Mouse (Mus musculus) ES-E14 (cell line): ENCODE data around the gene C1qtnf4. TPM values are rescaled to one million over a fixed set of nuclear protein-coding genes. Genes with fewer than 3 reads are reported as not detected.
A peak's percentile ranks its signal among the peaks of the same experiment; 100 is the strongest.

Source experiments
- DNase-seq: peaks from one replicate; pipeline ENCODE4 v3.0.0-alpha.2; 2013; ENCODE audit warnings: low read depth, low spot score
- H3K27ac ChIP-seq: 2 replicates; pipeline ENCODE4 v1.5.1; 2012; ENCODE audit warnings: low read depth, mild to moderate bottlenecking, low read length, moderate library complexity, mixed read lengths; ENCODE audit not compliant: poor library complexity, insufficient read depth, severe bottlenecking
- H3K36me3 ChIP-seq: 2 replicates; pipeline ENCODE4 v1.6.1; 2012; ENCODE audit warnings: mild to moderate bottlenecking, low read length, moderate library complexity, mixed read lengths; ENCODE audit not compliant: control insufficient read depth, poor library complexity, insufficient read depth, severe bottlenecking
- H3K4me1 ChIP-seq, 2 experiments: fragments of 150-350 bp in 1 of 2; sonication (generic) in 1 of 2; 2 replicates each; pipeline ENCODE4 v1.6.1; 2012; ENCODE audit warnings: low read length in 2 of 2, mild to moderate bottlenecking in 1 of 2, mixed read lengths in 1 of 2; ENCODE audit not compliant: control insufficient read depth in 2 of 2, insufficient read depth in 2 of 2, poor library complexity in 1 of 2
- H3K4me3 ChIP-seq, 2 experiments: fragments of 150-350 bp in 1 of 2; sonication (generic) in 1 of 2; 2 replicates each; pipeline ENCODE4 v1.5.1; 2012; ENCODE audit warnings: low read length in 2 of 2, low read depth in 1 of 2, mild to moderate bottlenecking in 1 of 2, mixed read lengths in 1 of 2; ENCODE audit not compliant: insufficient read depth in 1 of 2, poor library complexity in 1 of 2, severe bottlenecking in 1 of 2
- H3K9ac ChIP-seq: 2 replicates; pipeline ENCODE4 v1.6.1; 2012; ENCODE audit warnings: low read depth, mild to moderate bottlenecking, low read length, mixed read lengths; ENCODE audit not compliant: poor library complexity, insufficient read depth, severe bottlenecking
- H3K9me3 ChIP-seq: fragments of 150-350 bp; sonication (generic); 2 replicates; pipeline ENCODE4 v1.6.1; 2012; ENCODE audit warnings: low read depth, mild to moderate bottlenecking, low read length; ENCODE audit not compliant: control insufficient read depth, insufficient read depth
- CHD2 ChIP-seq: IDR thresholded peaks from 2 replicates; pipeline ENCODE4 v1.6.1; 2014; ENCODE audit warnings: mild to moderate bottlenecking, low read depth, low read length, inconsistent platforms
- HCFC1 ChIP-seq: IDR thresholded peaks from 2 replicates; pipeline ENCODE4 v1.6.1; 2012; ENCODE audit warnings: low read length, inconsistent platforms, borderline replicate concordance; ENCODE audit not compliant: insufficient read depth
- MAFK ChIP-seq: IDR thresholded peaks from 2 replicates; pipeline ENCODE4 v1.6.1; 2014; ENCODE audit warnings: mild to moderate bottlenecking, low read depth, low read length, inconsistent platforms; ENCODE audit not compliant: insufficient read depth
- ZC3H11A ChIP-seq: IDR thresholded peaks from 2 replicates; pipeline ENCODE4 v1.6.1; 2012; ENCODE audit warnings: low read depth, mild to moderate bottlenecking, inconsistent platforms, low read length, borderline replicate concordance
- ZNF384 ChIP-seq: IDR thresholded peaks from 2 replicates; pipeline ENCODE4 v1.6.1; 2012; ENCODE audit warnings: low read depth, low read length, inconsistent platforms
- in situ Hi-C, 2 experiments: fragments of 600-800 bp; cut with MboI; formaldehyde crosslinking; loops; one replicate each; pipeline ENCODE4 v1.15.1; 2025; ENCODE audit warnings: low sequenced_read_pairs in 2 of 2, inconsistent platforms in 1 of 2; ENCODE audit not compliant: unreplicated experiment in 2 of 2
- total RNA-seq: library from RNA; depleted of rRNA; stranded (reverse); fragments of 300-350 nt; gene quantifications from 2 replicates; pipeline ENCODE4 v1.2.3, GENCODE M21; 2012; rRNA removed

Gene C1qtnf4
- total RNA-seq, 1 experiment, result 2.8 TPM

DNA sequence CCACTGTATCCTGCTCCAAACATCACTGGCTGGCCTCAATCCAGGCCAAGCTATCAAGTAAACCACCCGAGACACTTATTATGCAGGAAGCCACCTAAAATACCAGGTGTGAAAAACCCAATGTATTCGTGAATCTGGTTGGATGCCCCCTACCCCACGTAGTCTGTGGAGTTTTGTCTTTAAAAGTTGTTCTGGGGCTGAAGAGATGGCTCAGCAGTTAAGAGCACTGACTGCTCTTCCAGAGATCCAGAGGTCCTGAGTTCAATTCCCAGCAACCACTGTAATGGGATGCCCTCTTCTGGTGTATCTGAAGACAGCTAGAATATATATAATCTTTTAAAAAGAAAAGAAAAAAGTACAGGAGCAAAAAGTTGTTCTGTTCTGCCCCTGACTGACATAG is 52.7 kb downstream of the C1qtnf4 start:
- Histone ChIP-seq H3K4me1 (peaks cover 1 to 5% of the 10 kb centered on the region in 2 experiments; a peak in 2 of 4 replicates), H3K9me3 (no peaks in the 10 kb centered on the region), H3K36me3 (no peaks in the 10 kb centered on the region), H3K4me3 (no peak overlapping the region), H3K9ac (no peak overlapping the region), H3K27ac (no peak overlapping the region)
- in situ Hi-C loops, result no loop called here
- TF ChIP-seq ZC3H11A (no peak), CHD2 (no peak), ZNF384 (no peak), MAFK (no peak)
- no peak for DNase-seq

DNA sequence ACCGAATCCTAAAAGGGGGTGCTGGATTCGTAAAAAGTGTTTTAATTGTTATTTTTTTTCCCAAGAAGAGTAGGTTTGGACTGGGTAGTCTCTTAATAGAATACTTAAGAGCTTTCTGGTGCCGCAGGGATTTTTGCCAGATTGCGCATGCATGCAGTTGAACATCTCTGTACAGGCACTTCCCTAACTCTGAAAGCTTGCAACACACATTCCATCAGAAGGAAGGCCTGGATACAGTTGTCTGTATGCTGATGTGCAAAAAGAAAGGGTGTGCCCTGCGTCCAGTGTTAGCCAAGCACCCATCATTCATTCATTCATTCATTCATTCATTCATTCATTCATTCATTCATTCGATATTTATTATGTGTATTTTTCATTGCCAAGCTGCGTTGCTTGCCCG is 54.1 kb downstream of the C1qtnf4 start:
- H3K36me3 ChIP-seq, result no peaks in the 10 kb centered on the region
- H3K9me3 ChIP-seq, result no peaks in the 10 kb centered on the region
- TF ChIP-seq CHD2 (no peak), ZNF384 (no peak), MAFK (no peak), ZC3H11A (no peak), HCFC1 (no peak)
- H3K4me1 ChIP-seq, result peaks cover 1 to 5% of the 10 kb centered on the region in 2 experiments; a peak in 2 of 4 replicates
- H3K27ac ChIP-seq, result no peak overlapping the region
- H3K4me3 ChIP-seq, result peak overlapping the region; percentile 43 to 47; a peak in 3 of 4 replicates
- in situ Hi-C loops, result no loop called here
- no peak for DNase-seq
- H3K9ac ChIP-seq, result no peak overlapping the region

Other genes with a start within 250 kb of the C1qtnf4 start
- 72.6 and 81.9 TPM in 2 replicates for gene Nup160, start 208.6 kb upstream of the C1qtnf4 start, total RNA-seq
- gene Fnbp4, start 140.5 kb upstream of the C1qtnf4 start, total RNA-seq, result 91.4 and 124 TPM in 2 replicates
- gene Agbl2, start 103.1 kb upstream of the C1qtnf4 start, total RNA-seq, result 0.16 and 0.27 TPM in 2 replicates
- gene Mtch2, start 38.7 kb upstream of the C1qtnf4 start, total RNA-seq, result 138 and 162 TPM in 2 replicates
- 12.5 and 19.0 TPM in 2 replicates for gene Kbtbd4, start 18.9 kb downstream of the C1qtnf4 start, total RNA-seq
- 106 and 109 TPM in 2 replicates for gene Ndufs3, start 19.0 kb downstream of the C1qtnf4 start, total RNA-seq
- 61.7 and 73.0 TPM in 2 replicates for gene Celf1, start 54.5 kb downstream of the C1qtnf4 start, total RNA-seq
- 1.1 and 2.4 TPM in 2 replicates for gene Rapsn, start 149.8 kb downstream of the C1qtnf4 start, total RNA-seq
- 226 and 262 TPM in 2 replicates for gene Psmc3, start 168.1 kb downstream of the C1qtnf4 start, total RNA-seq
- 18.3 and 20.1 TPM in 2 replicates for gene Slc39a13, start 184.6 kb downstream of the C1qtnf4 start, total RNA-seq
- 0.31 and 0.32 TPM in 2 replicates for gene Spi1, start 196.5 kb downstream of the C1qtnf4 start, total RNA-seq
- 0.62 and 0.90 TPM in 2 replicates for gene Mybpc3, start 232.3 kb downstream of the C1qtnf4 start, total RNA-seq